Mouse (Mus musculus): ENCODE data around the gene Dlst.

Gene Dlst

DNA sequence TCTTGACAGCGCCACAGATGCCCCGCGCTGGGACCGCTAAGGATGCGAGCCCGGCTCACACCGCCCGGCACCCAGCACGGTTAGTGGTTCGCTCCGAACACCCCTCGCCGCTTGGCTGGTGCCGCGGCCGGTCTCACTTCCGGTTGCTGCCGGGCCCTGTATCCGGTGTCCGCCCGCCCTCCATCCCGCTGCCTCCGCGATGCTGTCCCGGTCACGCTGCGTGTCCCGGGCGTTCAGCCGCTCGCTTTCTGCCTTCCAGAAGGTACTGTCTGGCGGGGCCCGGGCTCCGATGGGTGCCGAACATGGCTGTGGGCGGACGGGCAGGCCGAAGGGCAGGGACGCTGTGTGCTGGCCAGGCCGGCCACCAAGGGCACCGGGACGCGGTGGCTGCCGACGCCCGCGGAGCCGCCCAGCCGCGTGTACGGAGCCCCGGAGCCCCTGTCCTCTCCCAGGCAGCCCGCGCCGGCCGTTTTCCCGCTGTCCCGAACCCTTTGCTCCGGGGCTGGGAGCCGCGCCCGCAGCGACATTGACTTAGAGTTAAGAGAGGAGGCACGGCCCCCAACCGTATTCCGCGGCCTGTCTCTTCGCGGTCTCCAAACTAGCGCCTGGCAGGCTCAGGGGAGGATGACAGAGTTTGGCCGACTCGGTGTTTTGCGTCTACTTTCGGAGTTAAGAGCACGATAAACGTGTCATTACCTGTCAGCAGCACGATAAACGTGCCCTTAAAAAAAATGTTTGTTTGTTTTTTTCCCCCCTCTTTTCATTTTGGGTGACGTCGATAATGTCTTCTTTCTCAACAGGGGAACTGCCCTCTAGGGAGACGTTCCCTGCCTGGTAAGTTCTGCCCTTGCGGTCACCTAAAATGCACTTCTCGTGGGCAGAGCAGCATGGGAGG, at the start of gene Dlst, which contains the start of gene Prox2:
Dlst (plus strand) TSS at position 136 of the 895 bp plus-strand sequence.
Prox2 (minus strand) TSS at position 62 of the 895 bp plus-strand sequence.
- peak; percentile 81 for DNase-seq (ENCODE audit: low spot score)

GRCm38 (mm10) chr12:85071043-85071442, 39.6 kb upstream of the Dlst start:
- DNase-seq (ENCODE audit: low spot score): no peak

DNA sequence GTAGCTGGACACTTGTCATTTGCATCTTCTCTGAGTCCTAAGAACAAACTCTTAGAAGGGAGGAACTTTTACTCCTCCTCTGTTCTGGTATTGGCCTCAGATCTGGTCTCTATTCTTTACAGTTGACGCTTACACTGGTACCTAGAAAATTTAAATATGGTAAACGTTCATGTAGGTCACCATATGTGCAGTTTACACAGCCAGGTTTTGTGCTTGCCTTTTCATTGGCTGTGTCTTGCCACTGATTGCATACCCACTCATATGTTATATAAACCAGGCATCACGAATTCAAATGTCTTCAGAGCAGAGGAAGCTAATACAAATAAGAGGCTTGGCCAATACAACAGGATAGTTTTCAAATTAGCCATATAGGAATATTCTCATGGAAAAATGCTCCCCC, 33.5 kb upstream of the Dlst start:
- DNase-seq (ENCODE audit: low spot score): no peak

GRCm38 (mm10) chr12:85084257-85084656, 26.4 kb upstream of the Dlst start:
- peak; percentile 20 for DNase-seq (ENCODE audit: low spot score)

GRCm38 (mm10) chr12:85084941-85085340, 25.7 kb upstream of the Dlst start:
- no peak for DNase-seq (ENCODE audit: low spot score)

DNA sequence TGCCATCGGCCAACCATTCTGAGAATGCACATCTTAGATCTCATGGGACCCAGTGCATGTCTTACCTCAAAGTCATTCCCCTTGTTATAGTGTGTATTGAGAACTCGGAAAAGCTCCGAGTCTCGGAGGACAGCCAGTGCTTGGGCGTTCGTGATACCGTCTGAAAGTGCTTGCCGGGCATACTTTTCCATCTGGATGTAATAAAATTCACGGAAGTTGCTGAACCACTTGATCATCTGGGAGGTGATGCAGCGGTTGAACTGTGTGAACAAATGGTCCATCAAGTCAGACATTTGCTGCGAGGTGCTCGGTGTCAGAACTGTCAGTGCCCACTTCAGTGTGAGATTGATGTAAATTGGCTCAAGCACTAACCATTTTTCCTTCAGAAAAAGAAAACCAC, 22.8 kb upstream of the Dlst start:
- DNase-seq (ENCODE audit: low spot score): no peak

- no peak for DNase-seq (ENCODE audit: low spot score)
Observed at GRCm38 (mm10) chr12:85091190-85091589, 19.4 kb upstream of the Dlst start.

- peak; percentile 78 for DNase-seq (ENCODE audit: low spot score)
Observed at GRCm38 (mm10) chr12:85092214-85092613, 18.4 kb upstream of the Dlst start.

DNA sequence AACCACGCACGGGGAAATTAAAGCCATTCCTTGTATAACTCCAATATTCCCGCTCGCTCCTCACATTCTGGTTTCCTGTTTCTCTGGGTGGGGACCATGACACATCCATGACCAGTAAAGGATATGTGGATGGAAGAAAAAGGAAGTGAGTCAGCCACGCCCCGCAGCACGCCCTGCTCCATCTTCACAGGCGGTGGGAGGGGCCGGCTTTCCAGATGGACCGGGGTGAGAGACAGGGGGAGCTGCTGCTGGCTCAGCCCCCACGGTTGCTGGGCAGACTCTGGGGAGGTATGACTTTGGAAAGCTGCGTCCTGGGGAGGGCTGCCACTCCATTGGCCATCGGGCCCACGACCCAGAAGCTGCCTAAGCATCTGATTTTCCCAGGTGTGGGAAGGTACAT, 16.6 kb upstream of the Dlst start:
- DNase-seq (ENCODE audit: low spot score): no peak

DNA sequence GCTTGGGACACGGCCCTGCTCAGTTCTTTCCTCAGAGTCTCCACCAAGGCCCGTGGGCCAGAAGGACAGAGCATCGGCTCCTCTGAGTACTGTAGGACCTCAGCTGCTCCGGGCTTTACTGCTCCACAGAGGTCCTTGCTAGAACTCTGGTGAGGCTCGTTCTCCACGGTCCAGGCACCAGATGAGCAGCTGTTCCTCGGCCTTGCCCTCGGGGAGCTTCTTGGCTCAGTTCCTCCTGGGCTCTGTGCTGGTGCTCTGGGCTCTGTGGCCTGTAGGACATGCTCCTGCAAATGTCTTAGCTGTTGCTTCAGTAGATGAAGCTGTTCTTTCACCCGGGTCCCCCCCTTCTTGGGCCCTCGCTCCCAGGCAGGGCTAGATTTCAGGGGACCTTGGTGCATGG, 15.9 kb upstream of the Dlst start:
- no peak for DNase-seq (ENCODE audit: low spot score)

DNA sequence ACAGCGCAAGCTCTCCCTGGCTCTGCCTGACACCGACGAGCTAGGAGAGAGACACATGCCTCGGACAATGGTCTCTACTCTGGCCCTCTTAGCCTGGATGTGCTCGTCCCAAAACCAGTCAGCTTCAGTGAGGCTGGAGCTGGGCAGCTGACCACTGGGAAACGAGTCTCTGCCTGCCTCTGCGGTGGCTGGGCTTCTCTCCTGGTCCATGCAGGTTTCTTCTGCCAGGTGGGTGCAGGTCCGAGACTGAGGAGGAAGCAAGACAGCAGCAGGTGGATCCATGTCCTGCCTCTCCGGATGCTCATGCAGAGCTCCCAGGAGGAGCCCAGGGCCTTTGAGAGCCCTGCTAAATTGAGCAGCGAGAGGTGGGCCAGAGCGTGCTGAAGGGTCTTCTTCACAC, 15.5 kb upstream of the Dlst start:
- DNase-seq (ENCODE audit: low spot score): no peak

- DNase-seq (ENCODE audit: low spot score): no peak
Observed at GRCm38 (mm10) chr12:85095859-85096258, 14.8 kb upstream of the Dlst start.

DNA sequence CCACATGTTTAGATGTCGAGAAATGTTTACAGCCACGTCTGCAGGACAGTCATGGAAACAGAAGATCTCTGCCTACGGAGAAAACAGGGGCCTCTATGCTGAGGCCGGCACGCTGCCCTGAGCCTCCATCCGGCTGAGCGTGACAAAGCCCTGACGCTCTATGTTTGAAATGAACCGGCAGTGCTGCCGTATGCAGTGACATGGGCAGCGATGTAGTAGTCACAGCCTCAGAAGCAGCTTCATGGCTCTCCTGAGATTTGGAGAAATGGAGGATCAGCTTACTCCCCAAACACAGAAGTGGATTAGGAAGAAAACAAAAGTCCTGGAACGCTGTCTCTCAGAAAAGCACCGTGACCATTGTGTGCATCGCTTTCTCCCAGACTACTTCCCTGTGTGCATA, 9.6 kb upstream of the Dlst start:
- DNase-seq (ENCODE audit: low spot score): no peak

- no peak for DNase-seq (ENCODE audit: low spot score)
Observed at GRCm38 (mm10) chr12:85101521-85102106, 9.0 kb upstream of the Dlst start.

DNA sequence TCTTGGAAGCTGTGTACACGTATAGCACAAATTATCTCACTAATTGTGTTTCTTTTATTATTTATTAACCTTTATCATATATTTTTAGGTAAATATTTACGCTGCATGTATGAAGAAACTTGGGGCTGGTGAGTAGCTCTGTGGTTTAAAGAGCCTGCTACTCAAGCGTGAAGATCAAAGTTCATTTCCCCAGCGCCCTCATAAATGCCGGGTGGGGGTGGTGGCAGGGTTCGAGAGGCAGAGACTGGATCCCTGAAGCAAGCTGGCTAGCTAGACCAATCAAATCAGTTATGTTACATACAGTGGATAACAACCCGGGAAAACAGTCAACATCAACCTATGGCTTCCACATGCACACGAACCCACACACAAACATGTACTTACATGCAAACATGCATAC, 7.5 kb upstream of the Dlst start:
- no peak for DNase-seq (ENCODE audit: low spot score)

GRCm38 (mm10) chr12:85104789-85105188, 5.8 kb upstream of the Dlst start:
- DNase-seq (ENCODE audit: low spot score): no peak

DNA sequence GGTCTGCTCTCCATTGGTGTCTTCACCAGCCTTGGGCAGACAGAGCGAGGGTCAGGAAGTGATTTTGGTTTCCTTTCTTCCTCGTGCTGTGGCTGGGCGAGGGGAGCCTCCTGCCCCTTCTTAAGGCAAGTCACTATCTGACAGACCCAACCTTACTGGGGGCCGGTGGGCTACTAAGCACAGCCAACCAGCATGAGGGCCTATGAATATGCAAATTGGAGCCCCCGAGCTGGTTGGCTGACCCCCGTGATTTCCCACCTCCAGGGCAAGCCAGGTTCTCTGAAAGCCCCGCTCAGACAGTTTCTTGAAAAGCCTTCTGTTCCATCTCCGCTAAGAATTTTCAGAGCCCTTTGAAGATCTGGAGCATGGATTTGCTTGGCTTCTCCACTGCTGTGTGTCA, 4.3 kb upstream of the Dlst start:
- no peak for DNase-seq (ENCODE audit: low spot score)

GRCm38 (mm10) chr12:85108643-85109042, 2.0 kb upstream of the Dlst start:
- no peak for DNase-seq (ENCODE audit: low spot score)

GRCm38 (mm10) chr12:85109426-85109825, 1.2 kb upstream of the Dlst start:
- DNase-seq (ENCODE audit: low spot score): no peak

GRCm38 (mm10) chr12:85110011-85110697, 479 bp upstream of the Dlst start:
- DNase-seq (ENCODE audit: low spot score): peak; percentile 49

- peak; percentile 45 for DNase-seq (ENCODE audit: low spot score)
Observed at GRCm38 (mm10) chr12:85112550-85113251, 2.1 kb downstream of the Dlst start.

DNA sequence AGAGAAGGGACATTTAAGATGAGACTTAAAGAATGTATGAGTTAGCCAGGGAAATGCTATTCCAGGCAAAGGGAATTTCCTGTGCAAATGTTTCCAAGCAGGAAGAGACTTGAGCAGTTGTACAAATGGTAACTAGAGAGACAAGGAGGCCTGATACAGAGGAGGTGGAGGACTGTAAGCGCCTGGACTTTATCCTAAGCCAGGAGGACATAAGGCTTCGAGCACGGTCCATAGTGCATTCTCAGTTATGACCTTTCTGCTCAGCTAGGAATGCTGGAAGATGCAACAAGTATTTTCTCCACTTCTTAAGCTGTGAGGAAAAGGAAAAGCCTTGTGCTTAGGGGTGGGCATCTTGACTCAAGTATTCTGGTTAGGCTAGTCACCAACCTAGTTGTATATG, 2.7 kb downstream of the Dlst start:
- DNase-seq (ENCODE audit: low spot score): no peak
